ENCODE assay signal across 10 mouse cellular contexts in genomic region chr10:80155277-80155676, GRCm38 (mm10). TPM values are rescaled to one million over a fixed set of nuclear protein-coding genes. Genes with fewer than 3 reads are reported as not detected.
DNase-seq lines count a peak whose midpoint lies in the region; ATAC-seq lines count a peak whose summit lies in the region.
"Had no signal": no experiment of that assay in that cellular context is flagged by ENCODE, and none has a peak within 500 bp of the region (broad histone marks: within the 10 kb centered on the region; RNA-seq: fewer than 3 reads in every experiment).

No protein-coding gene starts in this region.

- 0 out of 2 replicates have a peak overlapping the region, but pooled peaks have one; percentile 2 for H3K4me3 ChIP-seq in heart, embryonic 11.5 days (ENCODE audit: low read depth, low read length)
- 0 out of 2 replicates have a peak overlapping the region, but pooled peaks have one; percentile 5 for H3K4me3 ChIP-seq in limb, embryonic 12.5 days (replicated peaks)

- H3K27ac ChIP-seq in heart, embryonic 11.5 days (ENCODE audit: low read depth, low read length): 0 out of 2 replicates have a peak overlapping the region, but pooled peaks have one; percentile 47
- 0 out of 2 replicates have a peak overlapping the region, but pooled peaks have one; percentile 88 for H3K27ac ChIP-seq in limb, embryonic 12.5 days

- 0 out of 2 replicates have a peak overlapping the region, but pooled peaks have one; percentile 12 for H3K9ac ChIP-seq in heart, embryonic 11.5 days (ENCODE audit: low read depth, low read length)
- 0 out of 2 replicates have a peak overlapping the region, but pooled peaks have one; percentile 47 for H3K9ac ChIP-seq in limb, embryonic 12.5 days (replicated peaks)

- 53% methylated on average over 1 of the region's 1 CpGs for WGBS in heart, embryonic 11.5 days (ENCODE audit: insufficient replicate concordance)
- WGBS in limb, embryonic 12.5 days: 50% methylated on average over 1 of the region's 1 CpGs

- ATAC-seq in heart, embryonic 11.5 days (replicated peaks; ENCODE audit: insufficient number of reproducible peaks, low FRiP score, low TSS enrichment): no peak
- no peak for ATAC-seq in limb, embryonic 12.5 days (ENCODE audit: insufficient number of reproducible peaks, insufficient read depth, low FRiP score, low TSS enrichment, low read depth)

- H3K9me3 ChIP-seq in heart, embryonic 11.5 days (replicated peaks; ENCODE audit: control insufficient read depth, low read length): no peaks in the 10 kb centered on the region
- no peaks in the 10 kb centered on the region for H3K9me3 ChIP-seq in limb, embryonic 12.5 days

- H3K4me1 ChIP-seq in heart, embryonic 11.5 days (ENCODE audit: control insufficient read depth, insufficient read depth, low read length): peaks cover 75% of the 10 kb centered on the region
- H3K4me1 ChIP-seq in limb, embryonic 12.5 days (replicated peaks): peaks cover 77% of the 10 kb centered on the region

- H3K36me3 ChIP-seq in heart, embryonic 11.5 days (ENCODE audit: control insufficient read depth, insufficient read depth, low read length): peaks cover 49% of the 10 kb centered on the region
- H3K36me3 ChIP-seq in limb, embryonic 12.5 days: peaks cover 74% of the 10 kb centered on the region

- no peak overlapping the region for H3K4me2 ChIP-seq in heart, embryonic 11.5 days
- H3K4me2 ChIP-seq in limb, embryonic 12.5 days: peak overlapping the region; percentile 24; the same call in 1 of the 2 replicates

- no peaks in the 10 kb centered on the region for H3K27me3 ChIP-seq in heart, embryonic 11.5 days (ENCODE audit: control insufficient read depth, insufficient read depth, low read length)
- no peaks in the 10 kb centered on the region for H3K27me3 ChIP-seq in limb, embryonic 12.5 days

- no peak for DNase-seq in heart, adult 9 months (ENCODE audit: low spot score in 2 of 2)
- DNase-seq in right cerebral cortex, postnatal 10 days (ENCODE audit: low spot score in 2 of 2): peak; percentile 68 to 78
- DNase-seq in right cerebral cortex, postnatal 36 days (ENCODE audit: low spot score in 2 of 2): no peak
- DNase-seq in c-Kit-positive CD71-positive TER-119-positive erythroid progenitor cells, embryonic 14.5 days (ENCODE audit: low spot score): no peak
- DNase-seq in ovary, postnatal 14 days (ENCODE audit: low spot score): no peak
- no peak for DNase-seq in cerebellum, postnatal 4 days (ENCODE audit: low spot score in 2 of 2)
- DNase-seq: heart, adult 18-20 months; thymus, postnatal 14 days had no signal

RNA-seq across cellular contexts. Expression of gene Midn, which starts 7.2 kb away (rescaled TPM):
- 29.5 and 31.9 TPM in 2 replicates for polyA plus RNA-seq in heart, embryonic 11.5 days (2014; fragmentation: Nextera tagmentation; extraction: Ambion mirVana)
- 30.6 and 38.0 TPM in 2 replicates for polyA plus RNA-seq in limb, embryonic 12.5 days (2016; fragmentation: Nextera tagmentation; extraction: Ambion mirVana)

RNA-seq across cellular contexts. Expression of gene Cirbp, which starts 10.5 kb away (rescaled TPM):
- 49.1 and 52.7 TPM in 2 replicates for polyA plus RNA-seq in heart, embryonic 11.5 days (2014; fragmentation: Nextera tagmentation; extraction: Ambion mirVana)
- polyA plus RNA-seq in limb, embryonic 12.5 days (2016; fragmentation: Nextera tagmentation; extraction: Ambion mirVana): 166 and 175 TPM in 2 replicates

RNA-seq across cellular contexts. Expression of gene Cbarp, which starts 14.6 kb away (rescaled TPM):
- 2.5 and 2.7 TPM in 2 replicates for polyA plus RNA-seq in heart, embryonic 11.5 days (2014; fragmentation: Nextera tagmentation; extraction: Ambion mirVana)
- polyA plus RNA-seq in limb, embryonic 12.5 days (2016; fragmentation: Nextera tagmentation; extraction: Ambion mirVana): 4.9 and 5.6 TPM in 2 replicates

RNA-seq across cellular contexts. Expression of gene Atp5d, which starts 16.8 kb away (rescaled TPM):
- polyA plus RNA-seq in heart, embryonic 11.5 days (2014; fragmentation: Nextera tagmentation; extraction: Ambion mirVana): 772 and 785 TPM in 2 replicates
- polyA plus RNA-seq in limb, embryonic 12.5 days (2016; fragmentation: Nextera tagmentation; extraction: Ambion mirVana): 460 and 465 TPM in 2 replicates

RNA-seq across cellular contexts. Expression of gene 1600002K03Rik, which starts 17.5 kb away (rescaled TPM):
- 9.6 and 12.4 TPM in 2 replicates for polyA plus RNA-seq in heart, embryonic 11.5 days (2014; fragmentation: Nextera tagmentation; extraction: Ambion mirVana)
- polyA plus RNA-seq in limb, embryonic 12.5 days (2016; fragmentation: Nextera tagmentation; extraction: Ambion mirVana): 9.1 and 9.5 TPM in 2 replicates

Comparison
In these comparisons a context has a peak if more than half of its experiments do, and no peak if none do; other contexts are left out.
1. DNase-seq: peak in right cerebral cortex, postnatal 10 days (2 of 2); none in heart, adult 9 months (0 of 2), right cerebral cortex, postnatal 36 days (0 of 2), c-Kit-positive CD71-positive TER-119-positive erythroid progenitor cells, embryonic 14.5 days (single experiment), ovary, postnatal 14 days (single experiment) and cerebellum, postnatal 4 days (0 of 2).